Mouse (Mus musculus): ENCODE results near the gene Coro7.

Coro7 gene

GRCm38 (mm10) chr16:4643670-4644419 lies 35.7 kb downstream of the Coro7 start:
- ChIA-PET POLR2A (interaction anchor here in 3 of 4 experiments (0.8 to 2.7 kb wide), 16 partner anchors 10 to 39 kb away, joined by 3 to 15 read pairs (median 4); partner anchors contain the start of genes Coro7 (in 2 of the 3) and Pam16 (in 2 of the 3)), CTCF (interaction anchor here in 3 of 4 experiments (0.6 to 2.4 kb wide), 8 partner anchors 12 to 371 kb away, joined by 3 to 7 read pairs (median 6); partner anchors contain the start of gene Tfap4 (in 1 of the 3))

GRCm38 (mm10) chr16:4642937-4643336 lies 36.6 kb downstream of the Coro7 start:
- CTCF ChIA-PET: interaction anchor here (0.6 to 2.4 kb wide), 8 partner anchors 9 to 645 kb away, joined by 3 to 7 read pairs (median 6); no protein-coding TSS in a partner anchor
- POLR2A ChIA-PET: interaction anchor here in 3 of 4 experiments (0.6 to 2.7 kb wide), 15 partner anchors 9 to 238 kb away, joined by 3 to 15 read pairs (median 4); partner anchors contain the start of genes Coro7 (in 2 of the 3) and Pam16 (in 2 of the 3)

- CTCF ChIA-PET: interaction anchor here in 3 of 4 experiments (0.6 to 2.4 kb wide), 6 partner anchors 10 to 646 kb away, joined by 3 to 7 read pairs (median 6); no protein-coding TSS in a partner anchor
- POLR2A ChIA-PET: interaction anchor here in 3 of 4 experiments (0.6 to 2.7 kb wide), 18 partner anchors 8 to 430 kb away, joined by 3 to 15 read pairs (median 4); partner anchors contain the start of genes Pam16 (in 3 of the 3) and Coro7 (in 1 of the 3)
These were observed 37.4 kb downstream of the Coro7 start for GRCm38 (mm10) chr16:4642190-4642589.

DNA sequence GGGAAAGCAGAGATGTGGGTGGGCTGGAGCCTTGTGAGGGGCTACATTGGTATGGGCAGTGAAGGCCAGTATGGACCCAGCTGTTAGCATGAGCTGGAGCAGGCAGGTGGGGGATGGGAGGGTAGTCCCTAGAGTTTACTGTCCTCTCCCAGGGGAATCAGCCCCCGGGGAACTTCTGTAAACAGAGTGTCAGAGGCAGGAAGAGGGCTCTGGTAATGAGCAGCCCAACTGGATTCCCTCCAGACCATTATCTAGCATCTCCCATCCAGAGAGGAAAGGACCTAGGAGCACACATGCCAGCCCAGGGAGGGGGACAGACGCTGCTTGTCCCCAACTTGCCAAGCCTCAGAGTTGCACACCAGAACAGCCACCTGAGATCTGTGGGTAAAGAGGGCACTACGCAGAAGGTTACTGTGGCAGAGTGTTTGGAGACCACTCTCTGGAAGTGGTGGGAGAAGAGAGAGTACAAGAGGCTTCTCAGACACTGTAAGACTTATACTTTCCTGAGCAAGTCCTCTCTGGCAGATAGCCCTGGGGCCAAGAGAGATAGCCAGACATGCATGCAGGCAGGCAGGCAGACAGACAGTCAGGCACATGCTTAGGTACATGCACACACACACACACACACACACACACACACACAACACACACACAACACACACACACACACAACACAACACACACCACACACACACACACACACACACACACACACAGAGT lies 38.3 kb downstream of the Coro7 start:
- CTCF ChIA-PET: no interaction called here
- POLR2A ChIA-PET: interaction anchor here in 2 of 4 experiments (0.9 to 2.1 kb wide), 7 partner anchors 8 to 409 kb away, joined by 3 to 12 read pairs (median 5); partner anchors contain the start of genes Pam16 (in 2 of the 2), Glyr1 (in 1 of the 2) and Ubn1 (in 1 of the 2)

DNA sequence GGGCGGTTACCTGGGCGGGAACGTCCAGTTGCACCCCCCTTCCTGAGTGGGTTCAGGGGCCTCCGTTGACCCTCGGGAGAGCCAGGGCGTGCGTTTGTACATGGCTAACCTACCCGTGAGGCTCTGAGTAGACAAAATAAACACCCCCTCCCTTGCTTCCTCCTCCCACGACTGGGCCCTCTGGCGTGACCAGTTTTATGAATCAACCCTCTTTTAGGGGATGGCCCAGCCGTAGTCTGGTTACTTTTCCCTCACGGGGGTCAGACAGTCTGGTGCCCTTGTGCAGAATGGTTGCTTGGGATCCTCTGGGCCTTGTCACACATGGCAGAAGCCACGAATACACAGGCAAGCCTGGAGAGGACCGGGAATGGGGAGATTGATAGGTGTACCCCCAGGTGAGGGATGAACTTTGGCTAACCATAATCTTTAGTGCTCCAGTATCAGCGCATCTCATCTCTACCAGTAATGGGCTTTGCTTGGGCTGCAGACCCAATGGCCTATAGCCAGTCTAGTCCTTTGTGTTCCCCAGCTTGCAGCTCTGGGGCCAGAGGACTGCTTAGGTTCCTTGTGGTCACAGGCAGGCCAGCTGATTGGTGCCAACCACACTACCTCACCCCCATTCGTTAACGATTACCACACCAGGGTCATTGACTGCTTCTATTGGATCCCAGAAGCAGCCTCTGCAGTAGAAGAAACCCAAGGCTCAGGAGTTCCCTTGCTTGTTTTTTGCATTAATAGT lies 39.1 kb downstream of the Coro7 start:
- CTCF ChIA-PET: interaction anchor here in 2 of 4 experiments (0.8 to 1.9 kb wide), 5 partner anchors 8 to 27 kb away, joined by 4 to 9 read pairs (median 5); partner anchors contain the start of gene Pam16 (in 1 of the 2)
- POLR2A ChIA-PET: interaction anchor here in 3 of 4 experiments (0.7 to 2.3 kb wide), 14 partner anchors 8 to 410 kb away, joined by 3 to 22 read pairs (median 6); partner anchors contain the start of genes Coro7 (in 2 of the 3), Glyr1 (in 1 of the 3), Pam16 (in 1 of the 3) and Ubn1 (in 1 of the 3)

- POLR2A ChIA-PET: interaction anchor here in 3 of 4 experiments (0.7 to 2.3 kb wide), 18 partner anchors 9 to 410 kb away, joined by 3 to 22 read pairs (median 5); partner anchors contain the start of genes Coro7 (in 2 of the 3), Glyr1 (in 1 of the 3), Pam16 (in 1 of the 3) and Ubn1 (in 1 of the 3)
- CTCF ChIA-PET: interaction anchor here in 2 of 4 experiments (0.8 to 1.9 kb wide), 5 partner anchors 9 to 27 kb away, joined by 4 to 9 read pairs (median 5); partner anchors contain the start of gene Pam16 (in 1 of the 2)
These were observed 39.7 kb downstream of the Coro7 start, which contains the start of the genes Vasn and Dnaja3 for GRCm38 (mm10) chr16:4639831-4640237. TSS of gene Vasn (plus strand) at chr16:4639941. TSS of gene Dnaja3 (plus strand) at chr16:4639989.

DNA sequence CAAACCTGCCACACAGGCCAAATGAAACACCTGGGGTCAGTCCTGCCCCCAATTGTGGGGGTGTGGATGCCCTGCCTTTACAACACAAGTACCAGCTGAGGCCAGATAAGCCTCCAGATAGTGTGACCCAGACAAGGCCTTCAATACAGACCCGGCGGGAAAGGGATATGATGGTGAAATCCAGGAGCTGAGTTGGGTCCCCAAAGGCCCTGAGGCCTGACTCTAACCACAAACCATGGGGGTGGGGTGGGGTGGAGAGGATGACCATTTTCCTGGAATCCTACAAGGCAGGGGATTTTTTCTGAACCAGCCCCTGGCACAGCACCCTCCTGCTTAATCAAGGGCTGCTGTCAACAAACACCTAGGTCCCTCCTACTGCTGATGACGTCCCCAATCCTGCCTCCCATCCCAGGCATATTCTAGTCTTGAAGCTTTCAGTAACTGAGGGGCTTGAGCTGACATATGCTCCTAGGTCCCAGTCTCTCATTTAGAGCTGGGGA lies 40.6 kb downstream of the Coro7 start:
- POLR2A ChIA-PET: interaction anchor here in 3 of 4 experiments (0.8 to 2.3 kb wide), 18 partner anchors 8 to 411 kb away, joined by 3 to 22 read pairs (median 6); partner anchors contain the start of genes Coro7 (in 2 of the 3), Pam16 (in 2 of the 3), Glyr1 (in 1 of the 3) and Ubn1 (in 1 of the 3)

GRCm38 (mm10) chr16:4635760-4636159 lies 43.8 kb downstream of the Coro7 start:
- ChIA-PET POLR2A (interaction anchor here in 3 of 4 experiments (0.5 to 2.6 kb wide), 9 partner anchors 9 to 665 kb away, joined by 3 to 10 read pairs (median 4); partner anchors contain the start of gene Ubald1 (in 1 of the 3)), CTCF (interaction anchor here (0.6 to 8.8 kb wide), 8 partner anchors 20 to 147 kb away, joined by 3 to 118 read pairs (median 3); no protein-coding TSS in a partner anchor)

More for the DNA sequence above, 40.6 kb downstream of the Coro7 start:
- CTCF ChIA-PET: interaction anchor here in 3 of 4 experiments (0.7 to 1.9 kb wide), 6 partner anchors 9 to 28 kb away, joined by 3 to 9 read pairs (median 4); no protein-coding TSS in a partner anchor

DNA sequence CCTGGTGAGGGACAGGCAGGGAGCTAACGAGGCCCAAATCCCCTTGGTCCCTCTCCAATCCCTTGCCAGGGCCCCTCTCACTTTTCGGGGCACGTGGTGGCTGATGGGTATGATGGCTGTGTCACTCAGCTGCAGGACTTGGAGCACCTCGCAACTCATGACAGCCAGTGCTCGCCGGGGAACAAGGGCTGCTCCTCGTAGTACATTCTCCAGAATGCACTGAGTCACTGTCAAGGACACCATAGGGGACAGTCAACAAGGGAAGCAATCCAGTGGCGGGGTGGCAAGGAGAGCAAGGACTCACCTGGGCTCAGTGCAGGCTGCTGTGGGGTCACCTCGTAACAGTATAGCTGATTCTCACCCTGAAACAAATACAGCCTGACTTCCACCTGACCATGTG lies 44.9 kb downstream of the Coro7 start:
- CTCF ChIA-PET: interaction anchor here (0.5 to 8.8 kb wide), 12 partner anchors 8 to 262 kb away, joined by 3 to 118 read pairs (median 4); partner anchors contain the start of genes Pam16 (in 1 of the 4) and Srl (in 1 of the 4)
- POLR2A ChIA-PET: interaction anchor here in 3 of 4 experiments (0.6 to 3.3 kb wide), 14 partner anchors 8 to 245 kb away, joined by 3 to 11 read pairs (median 4); partner anchors contain the start of genes Coro7 (in 2 of the 3), Pam16 (in 2 of the 3) and Ubald1 (in 1 of the 3)

GRCm38 (mm10) chr16:4633661-4634060 lies 45.9 kb downstream of the Coro7 start:
- CTCF ChIA-PET: interaction anchor here in 3 of 4 experiments (0.6 to 8.8 kb wide), 11 partner anchors 9 to 318 kb away, joined by 3 to 118 read pairs (median 7); partner anchors contain the start of gene Pam16 (in 3 of the 3)

DNA sequence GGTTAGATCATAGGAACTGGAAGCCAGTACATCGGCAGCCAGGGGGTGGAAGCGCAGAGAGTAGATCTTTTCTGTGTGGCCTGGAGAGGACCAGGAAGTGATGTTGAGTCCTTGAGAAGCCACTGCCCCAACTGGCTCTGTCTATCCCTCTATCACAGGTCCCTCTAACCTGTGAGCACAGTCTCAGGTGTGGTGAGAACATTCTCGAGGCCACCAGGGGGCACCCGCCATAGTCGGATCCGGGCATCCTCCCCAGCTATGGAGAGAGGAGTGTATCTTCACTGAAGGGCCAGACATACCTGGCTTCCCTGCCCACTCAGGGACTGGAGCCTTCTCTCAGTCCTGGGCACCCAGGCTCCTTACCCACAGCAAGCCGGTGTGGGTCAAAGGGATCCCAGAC lies 47.5 kb downstream of the Coro7 start:
- POLR2A ChIA-PET: interaction anchor here in 3 of 4 experiments (0.5 to 3.3 kb wide), 29 partner anchors 8 to 381 kb away, joined by 3 to 19 read pairs (median 4); partner anchors contain the start of genes Tfap4 (in 2 of the 3), Ubald1 (in 2 of the 3), Cdip1 (in 1 of the 3) and Coro7 (in 1 of the 3)

More at GRCm38 (mm10) chr16:4633661-4634060, 45.9 kb downstream of the Coro7 start:
- POLR2A ChIA-PET: interaction anchor here (0.6 to 3.3 kb wide), 18 partner anchors 8 to 291 kb away, joined by 3 to 19 read pairs (median 4); partner anchors contain the start of genes Pam16 (in 3 of the 4), Coro7 (in 1 of the 4), Tfap4 (in 1 of the 4) and Ubald1 (in 1 of the 4)

DNA sequence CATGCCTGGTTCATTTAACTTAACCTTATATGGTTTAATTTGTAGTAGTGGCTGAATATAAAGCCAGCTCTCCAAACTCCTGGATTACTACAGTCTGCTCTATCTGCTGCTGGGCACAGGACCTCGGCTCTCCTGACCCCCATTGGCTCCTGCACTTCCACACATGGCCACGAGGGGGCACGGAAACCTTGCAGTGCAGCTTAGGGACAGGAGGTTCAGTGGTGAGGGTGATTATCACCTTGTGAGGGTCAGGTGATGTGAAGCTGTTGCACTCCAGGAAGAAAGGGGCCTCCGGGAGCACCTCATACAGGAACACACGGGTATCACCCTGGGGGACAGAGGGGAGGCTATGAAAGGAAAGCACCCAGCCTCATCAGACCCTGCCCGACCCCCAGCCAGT lies 49.6 kb downstream of the Coro7 start:
- ChIA-PET CTCF (interaction anchor here (0.5 to 8.8 kb wide), 57 partner anchors 8 to 518 kb away, joined by 3 to 118 read pairs (median 4); partner anchors contain the start of genes Dnaja3 (in 2 of the 4), Vasn (in 2 of the 4), Anks3 (in 1 of the 4) and Cdip1 (in 1 of the 4)), POLR2A (interaction anchor here (0.6 to 2.6 kb wide), 43 partner anchors 8 to 508 kb away, joined by 3 to 21 read pairs (median 4); partner anchors contain the start of genes Coro7 (in 3 of the 4), Dnaja3 (in 2 of the 4), Vasn (in 2 of the 4) and Cdip1 (in 1 of the 4))

More for the DNA sequence above, 47.5 kb downstream of the Coro7 start:
- CTCF ChIA-PET: interaction anchor here (0.6 to 8.8 kb wide), 45 partner anchors 8 to 563 kb away, joined by 3 to 118 read pairs (median 5); partner anchors contain the start of genes Cdip1 (in 1 of the 4), Coro7 (in 1 of the 4) and Tfap4 (in 1 of the 4)

DNA sequence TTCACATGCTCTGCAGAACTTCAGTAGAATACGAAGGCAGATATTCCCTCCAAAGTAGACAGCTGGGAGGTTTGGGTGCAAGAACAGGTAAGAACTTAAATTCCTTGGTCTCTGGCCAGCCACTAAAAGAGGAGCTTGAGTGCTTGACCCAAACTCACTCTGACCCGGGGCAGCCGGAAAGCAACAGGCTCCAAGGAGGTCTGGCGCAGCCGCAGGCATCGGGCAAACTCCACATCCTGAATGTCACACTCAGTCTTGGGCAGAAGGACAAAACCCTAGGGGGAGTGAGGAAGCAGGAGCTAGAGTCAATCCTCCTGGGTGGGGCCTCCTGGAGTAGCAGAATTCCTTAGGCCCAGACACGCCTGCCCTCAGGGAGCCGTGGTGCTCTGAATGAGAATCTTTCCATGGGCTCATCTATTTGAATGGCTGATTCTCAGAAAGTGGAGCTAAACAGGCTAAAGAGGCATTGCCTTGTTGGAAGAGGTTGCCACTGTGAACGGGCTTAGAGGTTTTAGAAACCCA lies 50.6 kb downstream of the Coro7 start:
- ChIA-PET CTCF (interaction anchor here (0.7 to 8.8 kb wide), 22 partner anchors 8 to 335 kb away, joined by 3 to 118 read pairs (median 6); partner anchors contain the start of genes Anks3 (in 1 of the 4), Dnaja3 (in 1 of the 4) and Vasn (in 1 of the 4)), POLR2A (interaction anchor here (0.7 to 2.6 kb wide), 32 partner anchors 9 to 420 kb away, joined by 3 to 21 read pairs (median 4); partner anchors contain the start of genes Coro7 (in 3 of the 4), Ubald1 (in 2 of the 4), Cdip1 (in 1 of the 4) and Dnaja3 (in 1 of the 4))

DNA sequence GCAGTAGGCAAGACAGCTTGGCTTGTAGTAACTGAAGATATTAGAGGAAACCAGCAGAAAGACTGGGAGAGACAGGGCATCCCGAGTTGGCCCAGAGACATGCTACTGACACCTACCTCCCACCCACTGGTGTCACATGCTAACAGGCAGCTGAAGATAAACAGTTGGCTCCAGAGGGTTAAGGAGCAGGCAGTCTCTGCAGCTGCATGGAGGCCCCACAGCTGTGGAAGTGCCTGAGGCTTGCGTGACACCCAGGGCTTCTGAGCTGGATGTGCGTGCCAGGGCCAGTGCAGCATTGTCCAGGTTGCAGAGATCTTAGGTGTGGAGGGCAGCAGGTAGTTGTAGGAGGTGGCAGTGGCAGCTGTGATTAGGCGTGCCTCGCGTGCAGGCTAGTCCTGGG lies 52.5 kb downstream of the Coro7 start:
- ChIA-PET POLR2A (interaction anchor here in 2 of 4 experiments (0.5 to 5.8 kb wide), 13 partner anchors 9 to 440 kb away, joined by 3 to 35 read pairs (median 4); partner anchors contain the start of genes Srl (in 2 of the 2), Tfap4 (in 2 of the 2), Ubald1 (in 2 of the 2) and Dnaja3 (in 1 of the 2)), CTCF (interaction anchor here (0.6 to 2.0 kb wide), 4 partner anchors 19 to 477 kb away, joined by 3 to 5 read pairs (median 4); no protein-coding TSS in a partner anchor)

All from embryonic stem cell, embryonic (primary cell).